Mouse (Mus musculus) liver, embryonic 15.5 days (tissue): ENCODE results near the gene Skap1. TPM values are rescaled to one million over a fixed set of nuclear protein-coding genes. Genes with fewer than 3 reads are reported as not detected.
A peak's percentile ranks its signal among the peaks of the same experiment; 100 is the strongest.

Experiments used
- ATAC-seq: fragments of 200-750 bp; cut with Nextera tagmentation; 2 replicates; pipeline ENCODE4 v1.8.0; 2017; ENCODE audit warnings: moderate number of reproducible peaks, mild to moderate bottlenecking, moderate library complexity; ENCODE audit not compliant: insufficient read depth
- H3K27ac ChIP-seq: fragments of 300-500 bp; sonication (generic); replicated peaks from 2 replicates; pipeline ENCODE4 v1.5.1; 2015; ENCODE audit warnings: mild to moderate bottlenecking, inconsistent platforms
- H3K27me3 ChIP-seq: fragments of 300-500 bp; sonication (generic); 2 replicates; pipeline ENCODE4 v1.6.1; 2015; ENCODE audit warnings: mild to moderate bottlenecking, inconsistent platforms
- H3K36me3 ChIP-seq: fragments of 300-500 bp; sonication (generic); replicated peaks from 2 replicates; pipeline ENCODE4 v1.6.1; 2015; ENCODE audit warnings: moderate library complexity, mild to moderate bottlenecking, inconsistent platforms
- H3K4me1 ChIP-seq: fragments of 300-500 bp; sonication (generic); replicated peaks from 2 replicates; pipeline ENCODE4 v1.6.1; 2015; ENCODE audit warnings: inconsistent platforms
- H3K4me2 ChIP-seq: fragments of 300-500 bp; sonication (generic); 2 replicates; pipeline ENCODE4 v1.6.1; 2015; ENCODE audit warnings: moderate library complexity, mild to moderate bottlenecking, inconsistent platforms
- H3K4me3 ChIP-seq: fragments of 300-500 bp; sonication (generic); replicated peaks from 2 replicates; pipeline ENCODE4 v1.5.1; 2015; ENCODE audit warnings: mild to moderate bottlenecking, inconsistent platforms
- H3K9ac ChIP-seq: fragments of 300-500 bp; sonication (generic); 2 replicates; pipeline ENCODE4 v1.6.1; 2015; ENCODE audit warnings: moderate library complexity, mild to moderate bottlenecking, inconsistent platforms
- H3K9me3 ChIP-seq: fragments of 300-500 bp; sonication (generic); replicated peaks from 2 replicates; pipeline ENCODE4 v1.6.1; 2016; ENCODE audit warnings: inconsistent platforms
- WGBS: fragments of 180-500 bp; shearing (Covaris S2); methylation state at CpG from one replicate; pipeline ENCODE4 v1.1.7; 2015; ENCODE audit warnings: mixed read lengths; ENCODE audit not compliant: insufficient replicate concordance; 5-methylcytosine and 5-hydroxymethylcytosine counted together
- polyA plus RNA-seq: library from polyadenylated mRNA; unstranded; fragments of >200 nt; fragmentation: Nextera tagmentation; extraction: Ambion mirVana; gene quantifications from 2 replicates; pipeline ENCODE4 v1.2.1, GENCODE M21; 2015

The Skap1 gene
- polyA plus RNA-seq, 1 experiment from 2014 or later, result 0.20 TPM

GRCm38 (mm10) chr11:96729462-96729861, 265.1 kb downstream of the Skap1 start:
- 31% methylated on average over 9 of the region's 9 CpGs for WGBS
- ATAC-seq, result no peak
- Histone ChIP-seq H3K4me1 (no peaks in the 10 kb centered on the region), H3K4me3 (no peak overlapping the region), H3K27me3 (peaks cover 8% of the 10 kb centered on the region; the same call in 1 of the 2 replicates), H3K4me2 (no peak overlapping the region), H3K27ac (no peak overlapping the region), H3K9ac (no peak overlapping the region), H3K9me3 (no peaks in the 10 kb centered on the region), H3K36me3 (no peaks in the 10 kb centered on the region)

- Histone ChIP-seq H3K9me3 (no peaks in the 10 kb centered on the region), H3K9ac (no peak overlapping the region), H3K4me2 (no peak overlapping the region), H3K27ac (no peak overlapping the region), H3K4me1 (no peaks in the 10 kb centered on the region), H3K36me3 (no peaks in the 10 kb centered on the region), H3K27me3 (peaks cover 8% of the 10 kb centered on the region; the same call in 1 of the 2 replicates), H3K4me3 (no peak overlapping the region)
- 57% methylated on average over 5 of the region's 5 CpGs for WGBS
- ATAC-seq, result no peak
Observed at GRCm38 (mm10) chr11:96730327-96730726, 265.9 kb downstream of the Skap1 start.

DNA sequence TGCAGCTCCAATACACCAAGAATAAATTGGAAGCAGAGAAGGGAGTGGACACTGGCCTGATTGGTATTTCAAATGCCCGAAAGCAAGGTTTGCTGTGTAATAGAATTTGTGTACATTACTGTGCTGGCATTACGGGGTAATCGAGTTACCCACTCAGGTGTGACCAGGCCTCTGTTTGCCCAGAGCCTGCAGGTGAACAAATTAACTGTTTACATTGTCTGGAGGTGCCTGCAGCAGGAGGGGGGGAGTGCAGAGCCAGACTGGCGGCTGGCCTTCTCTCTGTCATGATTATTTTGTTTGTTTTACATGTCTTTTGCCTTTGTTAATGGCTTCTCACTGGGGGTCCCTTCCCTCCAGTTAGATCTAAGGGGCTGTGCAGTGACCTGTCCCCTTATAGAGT, 268.3 kb downstream of the Skap1 start:
- Histone ChIP-seq H3K27ac (no peak overlapping the region), H3K4me2 (no peak overlapping the region), H3K9me3 (no peaks in the 10 kb centered on the region), H3K4me1 (no peaks in the 10 kb centered on the region), H3K27me3 (peaks cover 27% of the 10 kb centered on the region), H3K9ac (no peak overlapping the region), H3K36me3 (no peaks in the 10 kb centered on the region), H3K4me3 (no peak overlapping the region)
- 51% methylated on average over 4 of the region's 4 CpGs for WGBS
- ATAC-seq, result no peak

GRCm38 (mm10) chr11:96735908-96736307, 271.5 kb downstream of the Skap1 start:
- H3K27me3 ChIP-seq, result peaks cover 33% of the 10 kb centered on the region
- no peaks in the 10 kb centered on the region for H3K36me3 ChIP-seq
- H3K4me3 ChIP-seq, result no peak overlapping the region
- no peak overlapping the region for H3K27ac ChIP-seq
- no peak for ATAC-seq
- 2% methylated on average over 19 of the region's 19 CpGs for WGBS
- H3K4me1 ChIP-seq, result no peaks in the 10 kb centered on the region
- peak overlapping the region; percentile 20 for H3K4me2 ChIP-seq
- H3K9ac ChIP-seq, result no peak overlapping the region
- H3K9me3 ChIP-seq, result no peaks in the 10 kb centered on the region

DNA sequence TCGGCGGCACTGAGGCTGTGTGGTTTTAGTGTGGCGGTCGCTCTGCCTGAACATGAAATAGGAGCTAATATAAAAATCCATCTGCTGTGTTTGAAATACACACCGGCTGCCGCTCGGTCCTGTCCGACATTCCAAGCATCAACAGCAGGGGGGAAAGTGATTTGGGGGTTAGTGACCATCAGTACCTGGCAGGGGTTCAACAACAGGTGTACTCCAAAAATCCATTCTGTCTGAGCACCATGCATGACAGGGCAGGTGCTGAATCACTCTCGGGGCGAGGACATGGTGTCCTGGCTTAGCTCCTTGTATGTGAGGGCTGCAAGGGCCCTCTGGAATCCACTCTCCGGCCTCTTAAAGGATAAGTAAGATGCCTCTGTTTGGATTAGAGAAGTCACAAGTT, 272.0 kb downstream of the Skap1 start:
- no peak overlapping the region for H3K4me3 ChIP-seq
- WGBS, result 37% methylated on average over 11 of the region's 11 CpGs
- no peaks in the 10 kb centered on the region for H3K36me3 ChIP-seq
- H3K9me3 ChIP-seq, result no peaks in the 10 kb centered on the region
- H3K27ac ChIP-seq, result no peak overlapping the region
- H3K4me2 ChIP-seq, result peak overlapping the region; percentile 20; the same call in 1 of the 2 replicates
- no peak for ATAC-seq
- H3K9ac ChIP-seq, result no peak overlapping the region
- H3K27me3 ChIP-seq, result peaks cover 37% of the 10 kb centered on the region
- no peaks in the 10 kb centered on the region for H3K4me1 ChIP-seq

DNA sequence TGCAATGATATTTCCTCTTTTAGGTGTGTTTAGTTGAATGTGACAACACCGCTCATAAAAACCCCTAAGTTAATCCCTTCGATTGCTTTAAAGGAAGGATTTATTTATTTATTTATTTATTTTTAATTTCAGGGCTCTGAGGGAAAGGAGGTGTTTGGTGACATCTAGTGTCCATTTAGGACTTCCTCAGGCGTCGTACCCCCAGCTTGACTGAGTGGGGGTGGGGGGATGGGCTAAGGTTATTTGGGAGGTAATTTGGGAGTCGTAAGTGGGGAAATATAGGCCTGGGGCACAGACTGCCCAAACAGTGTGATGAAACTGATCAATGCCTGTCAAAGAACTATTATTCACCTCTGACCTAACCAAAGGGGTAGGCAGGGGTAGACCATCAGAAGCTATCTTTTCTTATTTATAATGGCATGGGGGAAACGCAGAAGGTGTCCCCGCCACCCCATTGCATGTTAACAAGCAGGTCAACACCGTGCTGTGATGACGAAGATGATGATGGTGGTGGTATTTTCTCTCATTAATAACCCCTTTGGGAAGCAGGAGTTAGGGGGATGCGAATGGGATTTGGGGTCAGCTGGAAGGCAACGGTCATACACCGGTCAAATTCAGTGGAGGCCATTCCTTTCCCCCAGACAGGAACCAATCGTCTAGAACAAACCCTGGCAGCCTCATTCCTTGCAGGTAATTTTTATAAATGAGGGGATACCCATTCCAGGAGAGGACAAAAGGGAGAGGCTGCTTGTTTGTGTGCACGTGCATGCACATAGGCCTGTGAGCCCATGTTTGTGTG, 273.5 kb downstream of the Skap1 start:
- 65% methylated on average over 14 of the region's 14 CpGs for WGBS
- no peak overlapping the region for H3K27ac ChIP-seq
- no peak for ATAC-seq
- peaks cover 52% of the 10 kb centered on the region for H3K27me3 ChIP-seq
- no peak overlapping the region for H3K4me3 ChIP-seq
- no peak overlapping the region for H3K9ac ChIP-seq
- H3K9me3 ChIP-seq, result no peaks in the 10 kb centered on the region
- no peak overlapping the region for H3K4me2 ChIP-seq
- H3K4me1 ChIP-seq, result no peaks in the 10 kb centered on the region
- H3K36me3 ChIP-seq, result no peaks in the 10 kb centered on the region

GRCm38 (mm10) chr11:96740796-96741195, 276.4 kb downstream of the Skap1 start:
- Histone ChIP-seq H3K9me3 (no peaks in the 10 kb centered on the region), H3K4me2 (no peak overlapping the region), H3K9ac (no peak overlapping the region), H3K4me1 (no peaks in the 10 kb centered on the region), H3K27ac (no peak overlapping the region), H3K4me3 (no peak overlapping the region), H3K36me3 (no peaks in the 10 kb centered on the region), H3K27me3 (peaks cover 52% of the 10 kb centered on the region)
- 70% methylated on average over 12 of the region's 12 CpGs for WGBS
- ATAC-seq, result no peak

GRCm38 (mm10) chr11:96741995-96742394, 277.6 kb downstream of the Skap1 start:
- H3K9ac ChIP-seq, result no peak overlapping the region
- WGBS, result 29% methylated on average over 12 of the region's 12 CpGs
- no peak overlapping the region for H3K27ac ChIP-seq
- ATAC-seq, result no peak
- H3K4me1 ChIP-seq, result no peaks in the 10 kb centered on the region
- peaks cover 40% of the 10 kb centered on the region for H3K27me3 ChIP-seq
- H3K36me3 ChIP-seq, result no peaks in the 10 kb centered on the region
- no peak overlapping the region for H3K4me2 ChIP-seq
- no peak overlapping the region for H3K4me3 ChIP-seq
- H3K9me3 ChIP-seq, result no peaks in the 10 kb centered on the region

GRCm38 (mm10) chr11:96743000-96743399, 278.6 kb downstream of the Skap1 start:
- H3K27ac ChIP-seq, result no peak overlapping the region
- H3K4me2 ChIP-seq, result no peak overlapping the region
- ATAC-seq, result no peak
- peaks cover 36% of the 10 kb centered on the region for H3K27me3 ChIP-seq
- no peak overlapping the region for H3K4me3 ChIP-seq
- no peak overlapping the region for H3K9ac ChIP-seq
- WGBS, result 29% methylated on average over 11 of the region's 11 CpGs
- no peaks in the 10 kb centered on the region for H3K9me3 ChIP-seq
- no peaks in the 10 kb centered on the region for H3K36me3 ChIP-seq
- H3K4me1 ChIP-seq, result no peaks in the 10 kb centered on the region

GRCm38 (mm10) chr11:96743891-96744290, 279.5 kb downstream of the Skap1 start:
- Histone ChIP-seq H3K9me3 (no peaks in the 10 kb centered on the region), H3K27me3 (peaks cover 33% of the 10 kb centered on the region), H3K9ac (no peak overlapping the region), H3K4me1 (no peaks in the 10 kb centered on the region), H3K27ac (no peak overlapping the region), H3K36me3 (no peaks in the 10 kb centered on the region), H3K4me3 (no peak overlapping the region), H3K4me2 (no peak overlapping the region)
- ATAC-seq, result no peak
- WGBS, result 56% methylated on average over 4 of the region's 4 CpGs

GRCm38 (mm10) chr11:96746648-96747047, 282.3 kb downstream of the Skap1 start:
- no peak for ATAC-seq
- Histone ChIP-seq H3K9me3 (no peaks in the 10 kb centered on the region), H3K36me3 (no peaks in the 10 kb centered on the region), H3K4me2 (no peak overlapping the region), H3K9ac (no peak overlapping the region), H3K27me3 (peaks cover 19% of the 10 kb centered on the region), H3K4me1 (no peaks in the 10 kb centered on the region), H3K27ac (no peak overlapping the region), H3K4me3 (no peak overlapping the region)
- WGBS, result 45% methylated on average over 6 of the region's 6 CpGs

GRCm38 (mm10) chr11:96747555-96747954, 283.2 kb downstream of the Skap1 start:
- Histone ChIP-seq H3K9ac (no peak overlapping the region), H3K4me2 (no peak overlapping the region), H3K9me3 (no peaks in the 10 kb centered on the region), H3K27ac (no peak overlapping the region), H3K36me3 (no peaks in the 10 kb centered on the region), H3K4me1 (no peaks in the 10 kb centered on the region), H3K4me3 (no peak overlapping the region), H3K27me3 (peaks cover 10% of the 10 kb centered on the region)
- 24% methylated on average over 3 of the region's 3 CpGs for WGBS
- no peak for ATAC-seq
